Mouse (Mus musculus) fat pad, adult 2 months (tissue): Measurements from ENCODE around the gene Gzma.

Experiments used
- DNase-seq: peaks from one replicate; pipeline ENCODE4 v3.0.0-alpha.2; 2011; ENCODE audit warnings: low read depth, low spot score; ENCODE audit errors: extremely low read depth

Gene Gzma

DNA sequence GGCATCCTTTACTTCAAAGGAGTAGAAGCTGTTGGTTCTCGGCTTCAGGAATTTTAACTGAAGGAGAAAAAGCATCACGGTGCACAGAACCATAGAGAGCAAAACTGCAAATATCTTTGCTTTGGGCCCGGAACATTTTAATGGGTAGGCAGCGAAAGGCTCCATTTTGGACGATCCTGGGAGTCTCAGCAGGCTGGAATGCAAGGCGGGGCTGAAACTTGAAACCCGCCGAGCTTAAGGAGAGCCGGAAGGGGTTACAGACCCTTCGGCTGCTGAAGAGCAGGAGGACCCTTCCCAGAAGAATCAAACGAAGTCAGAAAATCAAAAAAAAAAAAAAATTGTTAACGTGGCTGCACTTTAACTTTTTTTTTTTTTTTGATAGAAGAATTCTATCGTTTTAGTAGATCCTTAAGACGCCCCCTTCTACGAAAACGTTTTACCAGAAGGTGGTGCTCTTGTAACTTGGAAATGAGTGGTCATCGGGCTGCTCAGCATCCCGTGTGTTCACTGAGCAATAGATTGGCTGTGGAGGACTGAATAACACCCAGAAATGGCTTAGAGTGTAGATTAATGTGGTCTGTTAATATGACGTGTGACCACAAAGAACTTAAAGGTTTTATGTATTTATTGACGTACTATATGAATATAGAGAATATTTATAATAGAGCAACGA is 54.4 kb downstream of the Gzma start, which contains the start of gene Gpx8:
TSS of gene Gpx8 (minus strand) at position 200 of the 673 bp plus-strand sequence.
- DNase-seq, result no peak

- no peak for DNase-seq
Measured at GRCm38 (mm10) chr13:113045458-113046110, 55.2 kb downstream of the Gzma start.

DNA sequence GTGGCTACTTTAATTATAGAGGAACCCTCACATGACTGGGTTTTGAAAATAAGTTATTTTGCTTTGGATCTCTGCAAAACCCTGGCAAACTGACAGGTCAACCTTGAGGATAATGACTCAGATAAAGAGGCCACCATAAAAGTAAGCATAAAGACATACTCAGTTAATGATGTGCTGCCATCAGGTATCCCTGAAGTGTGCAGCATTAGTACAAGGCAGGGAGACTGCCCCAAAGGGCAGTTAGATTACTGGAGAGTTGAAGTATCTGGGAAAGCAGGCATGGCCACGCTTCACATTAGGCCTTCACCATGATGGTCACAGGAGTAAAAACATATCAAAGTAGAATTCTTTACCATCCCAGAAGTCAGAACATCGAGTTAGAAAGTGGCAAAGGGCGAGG is 55.9 kb downstream of the Gzma start:
- DNase-seq, result no peak
